16 mouse cellular contexts compared by ENCODE assay signal in the genomic region with DNA sequence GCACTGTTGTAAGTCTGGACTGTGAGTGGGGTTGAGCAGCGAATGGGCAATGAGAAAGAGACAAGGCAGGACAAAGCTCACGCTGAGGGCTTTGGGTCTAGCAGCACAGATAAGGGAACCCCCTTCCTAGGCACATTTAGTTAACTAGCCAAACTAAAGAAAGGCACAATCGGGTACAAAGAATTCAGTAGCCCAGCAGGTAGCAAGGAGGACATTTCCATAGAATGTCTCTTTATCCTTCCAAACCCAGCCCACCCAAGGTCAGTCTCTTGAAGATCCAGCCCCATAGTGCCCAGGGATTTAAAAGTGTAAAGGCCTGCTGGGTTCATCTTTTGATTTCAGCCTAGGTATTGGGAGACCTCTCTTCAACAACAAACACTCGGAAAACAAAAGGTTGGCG. TPM values are rescaled to one million over a fixed set of nuclear protein-coding genes. Genes with fewer than 3 reads are reported as not detected.
DNase-seq lines count a peak whose midpoint lies in the region; TF ChIP-seq lines count a peak whose summit lies in the region.
"Had no signal": no experiment of that assay in that cellular context is flagged by ENCODE, and none has a peak within 500 bp of the region (broad histone marks: within the 10 kb centered on the region; RNA-seq: fewer than 3 reads in every experiment).

No protein-coding gene starts in this region.

- intact Hi-C loops in heart, postnatal 10 days (cut with DNase I) = no loop called here

- no peak overlapping the region for H3K9ac ChIP-seq in ES-Bruce4 (ENCODE audit: low read depth, poor library complexity, severe bottlenecking)
- H3K9ac ChIP-seq in ES-E14 (ENCODE audit: insufficient read depth, low read depth, low read length, poor library complexity, severe bottlenecking) = no peak overlapping the region
- H3K9ac ChIP-seq: forebrain, embryonic 13.5 days had no signal

- no peaks in the 10 kb centered on the region for H3K9me3 ChIP-seq in ES-Bruce4 (replicated peaks; ENCODE audit: control insufficient read depth, insufficient read depth, low read length, poor library complexity, severe bottlenecking)
- H3K9me3 ChIP-seq in ES-E14 (ENCODE audit: control insufficient read depth, insufficient read depth, low read depth, low read length) = no peaks in the 10 kb centered on the region
- H3K9me3 ChIP-seq: embryonic facial prominence, embryonic 10.5 days; embryonic facial prominence, embryonic 12.5 days; forebrain, embryonic 13.5 days had no signal

- no peaks in the 10 kb centered on the region for H3K27me3 ChIP-seq in ES-Bruce4 (ENCODE audit: control insufficient read depth, insufficient read depth, low read length, poor library complexity, severe bottlenecking)
- H3K27me3 ChIP-seq in thymus, adult 2 months (ENCODE audit: control insufficient read depth, insufficient read depth, low read length) = no peaks in the 10 kb centered on the region
- H3K27me3 ChIP-seq: embryonic facial prominence, embryonic 12.5 days; forebrain, embryonic 13.5 days had no signal

- in situ Hi-C loops in ES-E14 (cut with MboI; ENCODE audit: low sequenced_read_pairs in 2 of 2, unreplicated experiment in 2 of 2) = no loop called here

- H3K4me3 ChIP-seq in ES-Bruce4 (ENCODE audit: low read depth, low read length) (no peak overlapping the region), ES-E14 (ENCODE audit: insufficient read depth in 1 of 2, low read depth in 1 of 2, low read length in 2 of 2, poor library complexity in 1 of 2, severe bottlenecking in 1 of 2) (no peak overlapping the region)
- no peak overlapping the region for H3K4me3 ChIP-seq in thymus, adult 2 months (ENCODE audit: control insufficient read depth, insufficient read depth, low read length)
- H3K4me3 ChIP-seq: embryonic facial prominence, embryonic 10.5 days; embryonic facial prominence, embryonic 12.5 days; forebrain, embryonic 13.5 days had no signal

- DNase-seq in ES-E14 (ENCODE audit: low read depth, low spot score) = peak; percentile 65
- peak; percentile 94 for DNase-seq in ZHBTc4 (ENCODE audit: low read depth, low spot score)
- DNase-seq in heart, postnatal 10 days = no peak
- no peak for DNase-seq in thymus, adult 2 months
- DNase-seq in gastrocnemius, postnatal 10 days = no peak
- DNase-seq: adrenal gland, adult 2 months; adrenal gland, postnatal 14 days; adrenal gland, postnatal 36 days; cerebellum, adult 9-10 months had no signal

- H3K4me1 ChIP-seq in ES-Bruce4 (ENCODE audit: control insufficient read depth, insufficient read depth, low read length) = peaks cover 16% of the 10 kb centered on the region
- peaks cover 4 to 35% of the 10 kb centered on the region in 2 experiments for H3K4me1 ChIP-seq in ES-E14 (ENCODE audit: control insufficient read depth in 2 of 2, insufficient read depth in 2 of 2, low read length in 2 of 2, poor library complexity in 1 of 2)
- H3K4me1 ChIP-seq in thymus, adult 2 months (replicated peaks; ENCODE audit: control insufficient read depth, insufficient read depth, low read length) = no peaks in the 10 kb centered on the region

- no peak for TF ChIP-seq CTCF in ES-Bruce4 (IDR thresholded peaks at IDR 0.05; ENCODE audit: low read depth, low read length)
- no peak for TF ChIP-seq CTCF in thymus, adult 2 months (IDR thresholded peaks at IDR 0.05; ENCODE audit: borderline replicate concordance, control insufficient read depth, extremely low read depth, insufficient read depth, low read length, poor library complexity)

- H3K36me3 ChIP-seq in ES-Bruce4 (ENCODE audit: control insufficient read depth, insufficient read depth, low read length, poor library complexity, severe bottlenecking) = no peaks in the 10 kb centered on the region
- no peaks in the 10 kb centered on the region for H3K36me3 ChIP-seq in ES-E14 (ENCODE audit: control insufficient read depth, insufficient read depth, low read length, poor library complexity, severe bottlenecking)
- no peaks in the 10 kb centered on the region for H3K36me3 ChIP-seq in thymus, adult 2 months (ENCODE audit: control insufficient read depth, insufficient read depth, low read length)
- H3K36me3 ChIP-seq: embryonic facial prominence, embryonic 10.5 days; embryonic facial prominence, embryonic 12.5 days had no signal

- 86% methylated on average over 5 of the region's 5 CpGs for WGBS in thymus, adult 2 months

- TF ChIP-seq POLR2A in ES-Bruce4 (IDR thresholded peaks at IDR 0.05; ENCODE audit: insufficient read depth, low read length) = no peak
- no peak for TF ChIP-seq POLR2A in thymus, adult 2 months (IDR thresholded peaks at IDR 0.05; ENCODE audit: control insufficient read depth, extremely low read depth, insufficient read depth, low read length, poor library complexity)

- H3K27ac ChIP-seq in ES-Bruce4 (ENCODE audit: insufficient read depth, low read length) (peak overlapping the region; percentile 79), ES-E14 (ENCODE audit: insufficient read depth, low read depth, low read length, poor library complexity, severe bottlenecking) (peak overlapping the region; percentile 79)
- H3K27ac ChIP-seq in thymus, adult 2 months (ENCODE audit: control insufficient read depth, insufficient read depth, low read length) = no peak overlapping the region
- H3K27ac ChIP-seq: embryonic facial prominence, embryonic 10.5 days; embryonic facial prominence, embryonic 12.5 days; forebrain, embryonic 13.5 days had no signal

- TF ChIP-seq EP300 in ES-Bruce4 (IDR thresholded peaks at IDR 0.05; ENCODE audit: insufficient read depth, low read depth, low read length) = no peak

TF ChIP-seq in ES-E14, 5 proteins besides CTCF, POLR2A, EP300 and RAD21:
- TF ChIP-seq ZC3H11A (IDR thresholded peaks at IDR 0.05; ENCODE audit: borderline replicate concordance, low read depth, low read length) = no peak
- TF ChIP-seq ZNF384 (IDR thresholded peaks at IDR 0.05; ENCODE audit: low read depth, low read length) = no peak
- TF ChIP-seq CHD2 (IDR thresholded peaks at IDR 0.05; ENCODE audit: low read depth, low read length) = no peak
- no peak for TF ChIP-seq MAFK (IDR thresholded peaks at IDR 0.05; ENCODE audit: insufficient read depth, low read depth, low read length)
- no peak for TF ChIP-seq HCFC1 (IDR thresholded peaks at IDR 0.05; ENCODE audit: borderline replicate concordance, insufficient read depth, low read length)

RNA-seq across cellular contexts. Expression of a gene that starts 18.5 kb away (rescaled TPM):
- not detected in 2 replicates for polyA plus RNA-seq in ES-Bruce4 (2011; ENCODE audit: insufficient read depth, insufficient read length, low read depth, missing spikeins)
- 0.26 TPM in 1 of 2 replicates, not detected in the other for total RNA-seq in ES-E14 (2012; rRNA removed)
- under 1 TPM in 1 of 2 experiments, not detected in 1; 0.29 TPM for total RNA-seq in heart, postnatal 10 days (2021)
- polyA plus RNA-seq in thymus, adult 2 months (2012; rRNA removed) = 0.50 and 0.77 TPM in 2 replicates
- 1 to 10 TPM; 2.0 to 2.6 TPM for total RNA-seq in gastrocnemius, postnatal 10 days (2021)
- total RNA-seq: MEL had no signal
- polyA plus RNA-seq: C2C12; embryonic facial prominence, embryonic 10.5 days; embryonic facial prominence, embryonic 12.5 days; forebrain, embryonic 11.5 days; forebrain, embryonic 13.5 days had no signal

RNA-seq across cellular contexts. Expression of a gene that starts 39.3 kb away (rescaled TPM):
- polyA plus RNA-seq in ES-Bruce4 (2011; ENCODE audit: insufficient read depth, insufficient read length, low read depth, missing spikeins) = 94.4 and 106 TPM in 2 replicates
- 17.5 and 19.3 TPM in 2 replicates for total RNA-seq in ES-E14 (2012; rRNA removed)
- 10 to 100 TPM; 29.9 to 31.8 TPM for total RNA-seq in heart, postnatal 10 days (2021)
- polyA plus RNA-seq in thymus, adult 2 months (2012; rRNA removed) = 54.7 and 59.4 TPM in 2 replicates
- 10 to 100 TPM; 32.3 to 39.9 TPM for total RNA-seq in gastrocnemius, postnatal 10 days (2021)

RNA-seq across cellular contexts. Expression of a gene that starts 53.4 kb away (rescaled TPM):
- 1.5 and 1.8 TPM in 2 replicates for polyA plus RNA-seq in ES-Bruce4 (2011; ENCODE audit: insufficient read depth, insufficient read length, low read depth, missing spikeins)
- total RNA-seq in ES-E14 (2012; rRNA removed) = 1.1 and 2.3 TPM in 2 replicates
- under 1 TPM; 0.60 to 0.82 TPM for total RNA-seq in heart, postnatal 10 days (2021)
- polyA plus RNA-seq in thymus, adult 2 months (2012; rRNA removed) = 219 and 275 TPM in 2 replicates
- 1 to 10 TPM in 1 of 2 experiments, under 1 TPM in 1; 0.38 to 1.1 TPM for total RNA-seq in gastrocnemius, postnatal 10 days (2021)

Comparison
In these comparisons a context has a peak if more than half of its experiments do, and no peak if none do; other contexts are left out.
1. DNase-seq: peak in ES-E14 (single experiment) and ZHBTc4 (single experiment); none in heart, postnatal 10 days (0 of 2), thymus, adult 2 months (single experiment) and gastrocnemius, postnatal 10 days (single experiment).